Mouse (Mus musculus): ENCODE data around the gene S100b.

DNA sequence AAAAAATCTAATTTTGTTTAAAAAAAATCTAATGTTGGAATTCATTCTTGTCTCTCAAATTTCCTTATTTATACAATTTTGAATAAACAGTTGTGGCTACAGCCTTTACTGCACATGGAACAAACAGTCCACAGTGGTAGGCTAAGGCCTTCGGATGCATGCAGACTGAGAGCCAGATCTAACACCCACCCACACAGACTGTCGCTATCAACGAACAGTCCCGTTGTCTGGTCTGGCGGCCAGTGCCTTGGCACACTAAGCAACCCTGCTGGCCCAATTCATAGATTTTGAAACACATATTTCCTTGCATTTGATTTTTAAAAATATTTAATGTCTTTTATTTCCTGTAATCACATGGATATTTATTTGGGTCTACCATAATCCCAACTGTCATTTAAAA is 46.5 kb downstream of the S100b start:
- no peak for TF ChIP-seq POLR2A (IDR thresholded peaks at IDR 0.05; ENCODE audit: low read depth, low read length)
- no peak for TF ChIP-seq CTCF (IDR thresholded peaks at IDR 0.05; ENCODE audit: borderline replicate concordance, insufficient read depth, low read length)

All from embryonic fibroblast, embryonic 13.5 days (primary cell).